Mouse (Mus musculus) intestine, embryonic 15.5 days (tissue): ENCODE measurements around the gene Rfesd. TPM values are rescaled to one million over a fixed set of nuclear protein-coding genes. Genes with fewer than 3 reads are reported as not detected.

Source experiments
- ATAC-seq: fragments of 200-750 bp; cut with Nextera tagmentation; 2 replicates; pipeline ENCODE4 v1.8.0; 2017; ENCODE audit warnings: moderate TSS enrichment, moderate library complexity
- H3K27ac ChIP-seq: fragments of 300-500 bp; sonication (generic); 2 replicates; pipeline ENCODE4 v1.5.1; 2015; ENCODE audit warnings: mild to moderate bottlenecking, inconsistent platforms
- H3K27me3 ChIP-seq: fragments of 300-500 bp; sonication (generic); replicated peaks from 2 replicates; pipeline ENCODE4 v1.6.1; 2015; ENCODE audit warnings: inconsistent platforms
- H3K36me3 ChIP-seq: fragments of 300-500 bp; sonication (generic); 2 replicates; pipeline ENCODE4 v1.6.1; 2015; ENCODE audit warnings: inconsistent platforms
- H3K4me1 ChIP-seq: fragments of 300-500 bp; sonication (generic); replicated peaks from 2 replicates; pipeline ENCODE4 v1.6.1; 2015; ENCODE audit warnings: inconsistent platforms
- H3K4me2 ChIP-seq: fragments of 300-500 bp; sonication (generic); replicated peaks from 2 replicates; pipeline ENCODE4 v1.6.1; 2015; ENCODE audit warnings: mild to moderate bottlenecking, inconsistent platforms
- H3K4me3 ChIP-seq: fragments of 300-500 bp; sonication (generic); replicated peaks from 2 replicates; pipeline ENCODE4 v1.5.1; 2015; ENCODE audit warnings: inconsistent platforms
- H3K9ac ChIP-seq: fragments of 300-500 bp; sonication (generic); 2 replicates; pipeline ENCODE4 v1.6.1; 2015; ENCODE audit warnings: inconsistent platforms
- H3K9me3 ChIP-seq: fragments of 300-500 bp; sonication (generic); 2 replicates; pipeline ENCODE4 v1.6.1; 2016; ENCODE audit warnings: inconsistent platforms
- WGBS: fragments of 180-500 bp; shearing (Covaris S2); methylation state at CpG from one replicate; pipeline ENCODE4 v1.1.7; 2015; 5-methylcytosine and 5-hydroxymethylcytosine counted together
- polyA plus RNA-seq: library from polyadenylated mRNA; unstranded; fragments of >200 nt; fragmentation: Nextera tagmentation; extraction: Ambion mirVana; gene quantifications from 2 replicates; pipeline ENCODE4 v1.2.1, GENCODE M21; 2015

Rfesd gene
- polyA plus RNA-seq, 1 experiment from 2014 or later = 19.9 TPM

DNA sequence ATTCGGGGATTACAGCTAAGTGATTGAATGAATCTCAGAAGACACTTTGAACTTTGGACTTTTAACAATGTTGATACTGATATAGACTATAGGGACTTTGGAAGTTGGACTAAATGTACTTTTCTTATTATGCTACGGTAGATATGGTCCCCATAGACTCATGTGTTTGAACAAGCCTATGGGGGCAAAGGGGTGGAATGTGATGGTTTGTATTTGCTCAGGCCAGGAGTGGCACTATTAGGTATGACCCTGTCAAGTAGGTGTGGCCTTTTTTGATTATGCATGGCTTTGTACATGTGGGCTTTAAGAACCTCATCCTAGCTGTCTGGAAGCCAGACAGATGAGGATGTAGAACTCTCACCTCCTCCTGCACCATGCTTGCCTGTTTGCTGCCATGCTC, 44.0 kb downstream of the Rfesd start:
- H3K27ac ChIP-seq = no peak overlapping the region
- no peaks in the 10 kb centered on the region for H3K4me1 ChIP-seq
- H3K27me3 ChIP-seq = no peaks in the 10 kb centered on the region
- no peak overlapping the region for H3K9ac ChIP-seq
- H3K4me3 ChIP-seq = no peak overlapping the region
- peak; percentile 86 for ATAC-seq
- H3K9me3 ChIP-seq = no peaks in the 10 kb centered on the region
- no peaks in the 10 kb centered on the region for H3K36me3 ChIP-seq
- no peak overlapping the region for H3K4me2 ChIP-seq
- 61% methylated on average over 2 of the region's 2 CpGs for WGBS

DNA sequence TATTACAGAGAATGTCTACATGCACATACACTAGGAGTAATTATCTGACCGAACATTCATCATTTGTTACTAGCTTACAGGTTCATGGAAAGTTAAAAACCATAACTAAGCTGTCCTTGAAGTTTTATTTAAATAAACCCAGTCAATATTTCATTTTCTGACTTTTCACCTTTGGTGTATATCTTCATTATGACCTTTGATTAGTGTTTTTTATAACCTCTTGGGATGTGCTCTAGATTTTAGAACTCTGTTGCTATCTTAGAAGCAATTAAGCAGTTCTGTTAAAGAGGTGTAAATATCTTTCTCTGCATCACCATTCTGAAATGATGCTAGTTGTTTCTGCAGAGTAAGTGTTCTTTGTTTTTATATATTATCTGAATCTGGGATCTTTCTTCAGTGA, 51.7 kb downstream of the Rfesd start, which contains the start of gene Spata9:
TSS of gene Spata9 (plus strand) at position 301 of the 400 bp plus-strand sequence.
- Histone ChIP-seq H3K27ac (no peak within 1 kb of the TSS), H3K4me1 (no peaks in the 10 kb centered on the region), H3K27me3 (no peaks in the 10 kb centered on the region), H3K9me3 (no peaks in the 10 kb centered on the region), H3K4me3 (no peak within 1 kb of the TSS), H3K4me2 (no peak within 1 kb of the TSS), H3K36me3 (no peaks in the 10 kb centered on the region), H3K9ac (no peak within 1 kb of the TSS)
- WGBS = 90% methylated on average over 1 of the region's 1 CpGs
- ATAC-seq = no peak

DNA sequence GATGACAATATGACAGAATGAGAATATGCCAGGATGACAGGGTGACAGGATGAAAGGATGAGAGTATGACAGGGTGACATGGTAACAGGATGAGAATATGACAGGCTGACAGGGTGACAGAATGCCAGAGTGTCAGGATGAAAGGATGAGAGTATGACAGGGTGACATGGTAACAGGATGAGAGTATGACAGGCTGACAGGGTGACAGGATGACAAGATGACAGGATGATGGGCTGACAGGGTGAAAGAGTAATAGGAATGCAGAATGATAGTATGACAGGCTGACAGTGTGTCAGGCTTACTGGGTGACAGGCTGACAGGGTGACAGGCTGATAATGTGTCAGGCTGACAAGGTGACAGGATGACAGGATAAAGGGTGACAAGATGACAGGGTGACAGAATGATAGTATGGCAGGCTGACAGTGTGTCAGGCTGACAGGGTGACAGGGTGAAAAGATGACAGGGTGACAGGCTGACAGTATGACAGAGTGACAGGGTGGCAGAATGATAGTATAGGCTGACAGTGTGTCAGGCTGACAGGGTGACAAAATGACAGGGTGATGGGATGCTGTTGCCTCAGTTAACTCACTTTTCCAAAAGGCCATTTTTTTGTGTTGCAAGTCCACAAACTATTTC, 63.0 kb downstream of the Rfesd start:
- no peak for ATAC-seq
- H3K27ac ChIP-seq = no peak overlapping the region
- no peaks in the 10 kb centered on the region for H3K4me1 ChIP-seq
- H3K9ac ChIP-seq = no peak overlapping the region
- no peaks in the 10 kb centered on the region for H3K9me3 ChIP-seq
- no peaks in the 10 kb centered on the region for H3K27me3 ChIP-seq
- no peaks in the 10 kb centered on the region for H3K36me3 ChIP-seq
- H3K4me3 ChIP-seq = no peak overlapping the region
- H3K4me2 ChIP-seq = no peak overlapping the region

Other genes with a start within 250 kb of the Rfesd start
- 158 and 160 TPM in 2 replicates for gene Glrx, start 178.9 kb downstream of the Rfesd start, polyA plus RNA-seq
- 28.0 and 31.1 TPM in 2 replicates for gene Rhobtb3, start 74.8 kb downstream of the Rfesd start, polyA plus RNA-seq
- 0.41 and 0.44 TPM in 2 replicates for gene Spata9, start 51.6 kb downstream of the Rfesd start, polyA plus RNA-seq
- gene Gpr150, start 38.3 kb upstream of the Rfesd start, polyA plus RNA-seq = 0.15 and 0.25 TPM in 2 replicates
- gene Arsk, start 79.9 kb upstream of the Rfesd start, polyA plus RNA-seq = 4.1 and 5.6 TPM in 2 replicates
- gene Ttc37, start 80.0 kb upstream of the Rfesd start, polyA plus RNA-seq = 10.3 and 11.2 TPM in 2 replicates